Mouse (Mus musculus): ENCODE results near the gene Angptl4.

DNA sequence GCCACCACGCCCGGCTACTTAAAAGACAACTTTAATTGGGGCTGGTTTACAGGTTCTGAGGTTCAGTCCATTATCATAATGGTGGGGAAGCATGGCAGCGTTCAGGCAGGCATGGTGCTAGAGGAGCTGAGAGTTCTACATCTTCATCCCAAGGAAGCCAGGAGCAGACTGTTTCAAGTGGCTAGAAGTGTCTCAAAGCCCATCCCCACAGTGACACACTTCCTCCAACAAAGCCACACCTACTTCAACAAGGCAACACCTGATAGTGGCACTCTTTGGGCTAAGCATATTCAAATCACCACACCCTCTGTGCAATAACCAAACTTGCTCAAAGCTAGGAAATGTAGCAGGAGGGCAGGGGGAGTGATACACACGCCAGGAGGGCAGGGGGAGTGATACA is 22.6 kb upstream of the Angptl4 start:
- TF ChIP-seq POLR2A (IDR thresholded peaks at IDR 0.05; ENCODE audit: extremely low read depth, insufficient read depth, low read length) (no peak), CTCF (IDR thresholded peaks at IDR 0.05; ENCODE audit: extremely low read depth, insufficient read depth, low read length) (no peak)
